Mouse (Mus musculus) kidney, adult 18-20 months (tissue): ENCODE results near the gene Crb1.
A peak's percentile ranks its signal among the peaks of the same experiment; 100 is the strongest.
"Not testable (repeated sequence)": the region's sequence is repeated elsewhere in the genome, so short reads cannot be mapped to it uniquely, and the experiment has no call there.

ENCODE experiments used
- DNase-seq: peaks from one replicate; pipeline ENCODE4 v3.0.0; 2021

Gene Crb1

DNA sequence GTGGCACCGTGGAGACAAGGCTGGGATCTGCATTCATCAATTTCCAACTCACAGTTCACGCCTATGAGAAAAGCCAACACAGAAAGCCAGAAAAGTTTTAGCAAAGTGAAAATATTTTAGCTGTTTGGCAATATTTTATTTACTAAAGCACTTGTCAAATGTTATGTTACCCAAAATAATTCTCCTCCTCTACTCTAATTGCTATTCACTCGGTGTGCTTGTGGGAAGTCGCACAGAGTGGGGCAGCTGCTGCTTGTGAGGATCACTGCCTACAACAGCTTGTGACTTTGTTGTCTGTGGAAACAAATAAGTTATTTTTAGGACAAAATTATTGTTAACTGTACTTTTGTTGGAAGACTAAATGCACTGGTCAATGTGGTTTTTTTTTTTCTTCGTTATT, 48.6 kb downstream of the Crb1 start:
- no peak for DNase-seq

DNA sequence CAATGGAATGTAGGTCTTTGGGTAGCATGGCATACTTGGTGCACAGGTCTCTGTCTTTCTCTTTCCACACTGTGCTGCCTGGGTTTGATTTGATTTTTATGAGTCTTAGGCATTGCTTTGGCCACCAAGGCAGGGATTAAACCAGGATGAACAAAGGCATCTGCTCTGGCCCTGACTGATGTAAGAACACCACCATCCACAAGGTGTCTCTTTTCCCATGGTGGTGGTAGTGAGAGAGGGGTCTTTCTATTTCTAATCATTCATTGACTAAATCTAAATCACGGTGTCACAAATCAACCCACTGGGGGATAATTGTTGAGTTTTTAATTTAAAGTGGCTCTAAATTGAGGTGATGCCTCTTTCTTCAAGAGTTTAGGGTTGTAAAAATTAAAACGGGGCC, 51.5 kb downstream of the Crb1 start:
- no peak for DNase-seq

DNA sequence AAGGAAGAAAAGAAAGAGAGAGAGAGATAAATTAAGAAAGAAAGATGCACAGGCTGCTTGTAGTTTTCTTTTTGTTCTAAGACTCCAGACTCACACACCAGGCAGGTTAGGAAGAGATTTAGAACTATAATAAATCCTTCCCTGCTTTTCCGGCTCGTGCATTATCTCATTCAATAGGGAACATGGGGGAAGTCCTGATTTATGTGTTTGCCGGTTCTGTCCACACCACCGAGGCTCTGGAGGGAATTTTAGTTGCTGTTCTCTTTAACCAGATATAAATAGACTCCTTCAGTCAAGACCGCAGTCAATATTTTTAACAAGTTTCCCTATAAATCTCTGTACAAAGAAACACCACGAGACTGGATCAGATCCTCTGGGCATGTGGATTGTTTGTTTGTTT, 57.1 kb downstream of the Crb1 start:
- DNase-seq, result no peak

DNA sequence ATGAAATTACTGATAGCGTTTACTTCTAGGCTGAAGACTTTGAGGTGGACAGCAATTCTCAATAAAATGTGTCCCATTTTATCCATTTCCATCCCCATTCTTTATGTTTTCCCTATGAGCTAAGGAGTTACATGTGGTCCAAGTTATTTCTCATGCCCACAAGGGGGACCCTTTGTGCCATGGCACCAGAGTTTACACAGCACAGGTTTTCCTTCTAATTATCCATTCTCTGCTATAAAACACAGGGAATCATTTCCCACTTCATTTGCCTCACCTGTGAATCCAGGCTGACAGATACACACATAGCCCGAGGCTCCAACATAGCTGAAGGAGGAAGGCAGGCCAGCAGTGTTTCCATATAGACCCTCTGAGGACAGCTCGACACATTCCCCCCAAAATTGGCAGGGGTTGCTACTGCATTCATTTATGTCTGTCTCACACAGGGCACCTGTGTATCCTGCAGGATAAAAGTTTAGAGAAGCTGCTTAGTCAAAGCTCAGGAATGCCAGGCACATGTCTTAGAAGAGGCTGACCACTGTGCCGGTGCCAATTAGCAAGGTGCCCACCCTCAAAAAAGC, 62.5 kb downstream of the Crb1 start:
- peak; percentile 11 for DNase-seq

DNA sequence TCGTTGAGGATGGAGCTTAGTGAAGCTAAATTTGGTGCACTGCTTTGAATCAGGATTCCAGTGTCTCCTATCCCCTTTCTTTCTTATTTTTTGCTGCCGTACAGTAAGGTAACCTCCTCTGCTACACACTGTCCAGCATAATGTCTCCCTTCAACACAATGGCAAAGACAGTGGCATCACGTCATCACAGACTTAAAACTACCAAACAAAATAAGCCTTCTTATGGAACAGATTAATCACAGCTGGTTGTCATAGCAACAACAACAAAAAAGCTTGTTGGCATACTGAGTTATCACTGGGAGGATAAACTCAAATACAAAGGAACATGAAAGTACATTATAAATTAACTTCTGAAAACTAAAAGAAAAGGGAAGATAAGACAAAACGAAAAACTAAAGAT, 68.0 kb downstream of the Crb1 start:
- DNase-seq, result no peak

DNA sequence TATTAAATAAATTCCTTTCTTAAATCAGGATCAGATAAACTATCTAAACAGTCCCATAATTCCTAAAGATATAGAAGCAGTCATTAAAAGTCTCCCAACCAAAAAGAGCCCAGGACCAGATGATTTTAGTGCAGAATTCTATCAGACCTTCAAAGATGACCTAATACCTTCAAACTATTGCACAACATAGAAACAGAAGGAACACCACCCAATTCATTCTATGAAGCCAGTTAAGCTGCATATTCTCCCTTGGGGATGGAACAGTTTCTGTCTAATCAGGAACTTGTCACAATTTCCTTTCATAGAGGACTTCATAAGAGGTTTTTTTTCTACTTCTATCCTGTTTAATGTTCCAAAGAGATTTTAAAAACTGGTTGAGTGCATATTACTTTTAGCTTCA, 74.4 kb downstream of the Crb1 start:
- DNase-seq, result not testable (repeated sequence)

DNA sequence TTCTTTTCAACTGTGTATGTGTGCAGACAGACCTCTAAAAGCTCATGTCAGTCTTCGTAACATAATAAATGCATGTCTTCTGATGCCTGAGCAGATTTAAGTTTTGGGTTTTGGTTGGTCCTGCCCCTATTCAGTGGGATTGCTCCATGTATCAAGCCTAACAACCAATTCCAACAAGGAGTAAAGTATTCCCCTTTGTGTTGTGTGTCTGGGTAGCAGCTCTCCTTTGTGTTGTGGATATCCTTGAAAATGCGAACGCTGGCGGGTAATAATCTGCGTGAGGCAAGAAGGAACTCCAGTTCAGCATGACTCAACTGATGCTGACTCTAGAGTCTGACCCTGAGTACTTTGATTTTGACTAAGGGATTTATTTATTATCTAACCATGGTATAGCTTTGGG, 75.1 kb downstream of the Crb1 start:
- no peak for DNase-seq

DNA sequence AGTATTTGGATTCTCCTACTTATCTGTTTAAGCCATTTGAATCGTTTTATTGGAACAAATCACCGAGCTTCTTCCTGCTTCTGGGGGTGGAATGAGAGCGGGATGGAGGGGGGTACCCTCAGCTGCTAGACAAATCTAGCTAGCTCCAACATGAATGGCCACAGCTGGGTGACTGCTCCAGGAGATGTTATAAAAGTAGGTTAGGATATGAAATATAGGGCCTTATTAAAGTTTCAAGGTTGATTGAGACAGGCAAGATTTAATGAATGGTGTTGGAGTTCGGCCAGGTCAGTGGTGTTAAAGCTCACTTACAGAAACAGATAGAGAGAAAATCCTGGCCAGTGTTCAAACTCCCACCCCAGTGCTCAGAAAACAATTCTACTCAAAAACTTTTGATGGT, 84.9 kb downstream of the Crb1 start:
- no peak for DNase-seq

DNA sequence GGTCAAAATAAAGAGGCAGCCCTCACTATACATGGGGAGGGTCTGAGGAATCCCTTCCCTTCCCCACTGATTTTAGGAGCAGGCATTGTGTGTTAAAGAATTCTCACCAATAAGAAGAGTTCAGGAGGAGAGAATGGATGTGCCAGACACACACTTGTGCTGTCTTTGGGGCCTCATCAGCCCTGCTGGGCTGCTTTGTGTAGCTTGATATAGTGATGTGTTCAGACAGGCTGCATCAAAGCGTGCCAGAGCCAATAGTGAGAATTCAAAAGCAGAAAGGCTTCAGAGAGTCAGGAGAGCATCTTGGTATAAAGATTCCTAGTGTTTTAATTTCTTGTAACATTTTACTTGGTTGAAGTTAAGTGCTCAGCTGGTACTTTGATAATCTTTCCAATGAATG, 85.3 kb downstream of the Crb1 start:
- DNase-seq, result no peak

DNA sequence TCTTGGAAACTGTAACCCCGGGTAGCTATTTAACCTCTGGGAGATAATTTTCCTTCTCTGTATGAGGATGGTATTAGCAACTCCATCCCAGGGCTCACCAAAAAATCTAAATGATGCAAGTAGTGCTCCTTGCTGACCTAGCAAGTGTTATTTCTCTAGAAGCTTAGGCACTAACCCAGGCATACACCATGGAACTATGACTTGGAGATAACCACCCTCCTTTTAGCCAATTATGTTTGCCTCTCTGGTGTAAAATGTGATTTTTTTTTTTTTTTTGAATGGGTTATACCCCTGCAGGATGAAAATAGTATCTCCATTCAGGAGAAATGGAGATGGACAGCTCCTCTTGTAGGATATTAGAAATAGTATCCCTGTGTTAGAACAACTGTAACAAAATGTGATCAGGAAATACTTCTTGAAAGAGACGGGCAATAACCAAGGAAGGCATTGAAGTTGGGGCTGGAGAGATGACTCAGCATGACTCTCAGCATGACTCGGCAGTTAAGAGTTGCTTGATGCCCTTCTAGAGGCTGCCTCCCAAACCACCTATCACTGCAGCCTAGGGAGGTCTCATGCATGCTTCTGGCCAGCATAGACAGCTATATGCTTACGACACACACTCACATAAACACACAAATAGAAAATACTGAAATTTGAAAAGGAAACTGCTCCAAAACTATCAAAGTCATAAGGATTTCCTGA, 100.1 kb downstream of the Crb1 start:
- no peak for DNase-seq

DNA sequence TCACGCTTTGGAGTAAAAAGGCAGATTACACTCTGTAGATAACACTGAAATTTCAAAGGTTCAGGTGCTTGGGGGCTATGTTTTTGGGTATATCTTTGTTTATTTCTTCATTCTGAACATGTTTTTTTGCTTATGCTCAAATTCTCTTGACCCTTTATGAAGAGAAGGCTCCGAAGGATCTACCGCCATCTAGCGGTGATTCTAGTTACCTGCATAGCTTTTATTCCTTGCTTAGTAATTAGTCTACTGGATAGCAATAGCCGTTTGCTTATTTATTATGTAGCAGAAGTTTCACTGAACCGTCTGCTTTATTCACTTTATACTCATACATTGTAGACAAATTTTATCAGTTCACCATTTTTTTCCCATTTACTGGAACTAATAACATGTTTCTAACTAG, 109.1 kb downstream of the Crb1 start:
- no peak for DNase-seq

DNA sequence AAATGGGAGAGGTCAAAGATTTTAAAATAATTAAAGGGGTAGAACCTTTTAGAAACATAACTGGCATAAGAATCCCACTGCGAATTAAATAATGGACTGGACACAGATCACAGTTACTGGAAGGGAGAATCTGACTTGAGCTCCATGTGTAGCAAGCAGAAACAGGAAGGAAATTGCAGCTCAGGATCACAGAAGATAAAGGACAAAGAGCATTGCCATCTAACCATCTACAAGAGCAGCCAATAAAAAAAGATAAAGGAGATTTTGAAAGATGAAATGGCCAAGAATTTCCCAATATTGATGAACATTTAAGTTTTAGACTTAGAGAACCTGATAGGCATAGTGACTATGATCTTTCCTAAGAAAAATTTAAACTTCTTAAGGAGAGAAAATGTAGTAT, 112.7 kb downstream of the Crb1 start:
- no peak for DNase-seq

DNA sequence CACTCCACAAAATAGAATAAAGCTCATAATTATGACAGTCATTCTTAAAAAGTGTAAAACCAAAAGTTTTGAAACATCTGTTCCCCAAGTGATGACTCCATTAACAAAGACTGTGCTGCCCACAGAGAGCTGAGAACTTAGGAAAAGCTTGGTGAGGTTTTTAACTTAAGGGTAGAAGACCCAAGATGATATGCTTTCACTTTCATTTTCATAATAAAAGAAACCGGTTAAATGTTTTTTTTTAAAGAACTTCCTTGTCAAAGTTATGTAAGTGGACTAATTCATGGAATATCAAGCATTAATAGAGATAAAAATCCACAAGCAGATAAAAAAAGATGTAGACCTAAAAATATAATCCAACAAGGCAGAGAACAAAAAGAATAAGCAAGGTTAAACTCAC, 113.7 kb downstream of the Crb1 start:
- no peak for DNase-seq

DNA sequence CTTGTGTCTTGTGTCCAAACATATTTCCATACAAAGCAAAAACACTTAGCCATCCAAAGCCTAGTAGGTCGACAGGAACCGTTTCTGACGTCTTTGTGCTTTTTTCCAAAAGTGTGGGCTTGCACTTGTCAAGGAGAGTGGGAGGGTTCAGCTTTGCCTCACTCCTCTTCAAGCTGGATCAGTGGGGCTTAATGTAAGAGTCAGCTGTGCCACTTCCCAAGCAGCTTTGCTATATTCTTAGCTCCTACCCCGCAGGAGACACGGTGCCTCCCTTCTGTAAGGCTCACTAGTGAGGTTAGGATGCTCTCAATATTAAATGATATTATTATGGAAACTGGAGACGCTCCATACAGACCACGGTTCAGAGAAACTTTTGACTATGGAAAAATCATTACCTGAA, 121.3 kb downstream of the Crb1 start:
- DNase-seq, result no peak

DNA sequence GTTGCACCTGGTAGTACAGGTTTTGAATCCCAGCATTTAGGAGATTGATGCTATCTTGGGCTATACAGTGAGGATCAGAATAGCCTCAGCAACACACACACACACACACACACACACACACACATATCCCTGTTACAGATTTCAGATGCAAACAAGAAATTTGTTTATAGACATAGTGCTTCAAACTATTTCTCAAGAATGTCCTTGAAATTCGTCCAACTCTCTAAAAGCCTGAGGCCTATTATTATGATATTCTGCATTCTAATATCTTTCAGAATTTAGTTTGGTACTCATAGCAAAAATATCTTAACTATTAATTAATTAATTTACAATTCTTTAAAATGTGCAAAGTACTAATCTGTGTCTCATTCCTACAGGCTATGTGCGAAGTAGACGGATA, 124.9 kb downstream of the Crb1 start:
- DNase-seq, result no peak

DNA sequence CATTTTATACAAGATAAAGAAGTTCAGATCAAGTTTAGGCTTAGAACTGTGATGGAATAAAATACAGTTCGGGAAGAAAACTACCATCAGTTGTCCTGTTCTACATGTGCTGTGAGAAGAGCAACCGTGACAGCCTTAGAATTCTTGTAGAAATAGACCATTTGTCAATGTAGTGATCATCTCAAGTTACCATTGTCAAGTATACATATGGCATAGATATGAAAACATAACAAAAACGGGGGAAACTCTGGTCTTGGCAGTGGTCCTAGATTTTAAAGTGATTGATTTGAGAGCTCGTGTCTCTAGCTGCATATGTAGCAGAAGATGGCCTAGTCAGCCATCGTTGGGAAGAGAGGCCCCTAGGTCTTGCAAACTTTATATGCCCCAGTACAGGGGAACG, 127.7 kb downstream of the Crb1 start:
- DNase-seq, result no peak

DNA sequence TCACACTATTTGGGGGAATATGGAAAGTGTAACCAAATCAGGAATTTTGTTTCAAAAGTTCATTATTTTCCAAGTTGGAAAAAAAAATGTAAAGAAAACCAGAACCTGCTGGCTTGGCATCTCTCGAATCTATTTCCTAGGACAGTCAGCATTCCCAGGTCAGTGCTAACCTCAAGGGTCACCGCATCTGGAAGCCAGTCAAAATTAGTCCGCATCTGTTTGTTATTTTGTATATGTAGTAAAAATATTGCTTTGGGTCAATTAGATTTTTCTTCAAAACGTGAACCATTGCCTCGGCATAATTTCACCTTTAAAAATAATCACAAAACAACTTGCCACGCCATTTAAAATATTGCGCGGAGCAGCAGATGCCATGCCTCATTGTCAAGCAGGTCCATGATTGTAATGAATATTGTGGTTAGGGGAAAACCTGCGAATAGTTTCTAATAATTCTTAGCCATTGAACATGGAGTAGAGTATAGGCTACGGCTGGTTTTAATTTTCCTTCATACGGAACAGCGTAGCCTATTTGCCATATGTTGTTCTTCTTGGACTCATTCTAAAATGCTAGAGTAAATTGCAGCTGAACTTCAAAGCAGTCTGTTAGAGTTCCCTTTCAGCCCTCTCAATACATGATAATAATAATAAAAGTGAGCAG, 130.0 kb downstream of the Crb1 start:
- DNase-seq, result no peak

DNA sequence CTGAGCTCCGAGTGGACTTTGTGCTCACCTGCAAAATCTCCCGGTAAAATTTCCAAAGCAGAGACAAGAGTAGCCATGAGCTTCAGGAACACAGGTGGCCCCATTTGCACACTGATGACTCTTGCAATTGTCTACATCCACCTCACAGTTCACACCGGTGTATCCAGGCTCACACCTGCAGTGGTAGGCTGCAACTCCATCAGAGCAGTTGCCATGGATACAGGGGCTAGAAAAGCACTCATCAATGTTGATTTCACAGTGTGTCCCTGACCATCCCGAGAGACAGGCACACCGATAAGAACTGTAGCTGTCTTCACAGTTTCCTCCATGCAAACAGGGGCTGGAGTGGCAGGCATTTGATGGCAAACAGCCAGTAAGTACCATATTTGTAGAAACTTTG, 140.1 kb downstream of the Crb1 start:
- no peak for DNase-seq

DNA sequence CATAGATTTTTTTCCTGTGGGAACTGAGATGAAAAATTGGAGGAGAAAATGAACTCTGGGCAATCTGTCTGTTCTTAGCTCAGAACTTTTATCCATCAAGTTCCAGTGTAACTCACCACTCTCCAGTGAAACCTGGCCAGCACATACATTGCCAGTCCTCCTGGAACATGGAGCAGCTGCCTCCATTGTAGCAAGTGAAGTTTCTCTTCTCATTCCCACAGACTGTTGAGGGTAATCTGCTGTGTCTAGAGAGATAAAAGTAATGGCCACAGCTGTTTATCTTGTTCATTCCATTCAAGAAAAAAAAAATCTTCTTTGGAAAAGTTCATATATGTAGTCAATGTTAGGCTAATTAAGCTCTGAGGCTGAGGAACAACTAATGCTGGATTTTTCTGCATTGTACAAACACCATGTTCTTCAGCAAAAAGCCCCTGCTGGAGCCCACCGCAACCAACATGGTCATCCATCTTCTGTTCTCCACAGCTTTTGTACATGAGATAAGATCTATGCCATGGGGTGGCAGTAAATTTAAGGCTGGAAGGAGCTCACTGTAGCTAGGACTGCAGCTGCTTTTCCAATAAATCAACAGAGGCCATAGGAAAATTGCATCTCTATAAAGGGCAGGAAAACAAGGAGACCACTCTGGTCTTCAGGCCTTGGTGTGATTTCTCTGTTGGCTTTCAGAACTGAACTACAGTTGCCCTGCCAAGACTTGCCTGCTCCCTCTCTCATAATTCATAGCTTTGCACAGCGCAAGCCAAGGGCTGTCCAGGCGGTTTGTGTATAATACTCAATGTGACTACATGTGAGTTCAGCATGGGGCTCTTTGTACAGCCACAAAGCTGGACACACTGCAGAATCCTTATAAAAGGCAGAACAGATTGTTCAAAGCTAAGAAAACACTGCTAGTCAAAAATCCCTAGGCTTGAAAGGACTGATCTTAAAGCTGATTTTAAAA, 142.0 kb downstream of the Crb1 start:
- no peak for DNase-seq

DNA sequence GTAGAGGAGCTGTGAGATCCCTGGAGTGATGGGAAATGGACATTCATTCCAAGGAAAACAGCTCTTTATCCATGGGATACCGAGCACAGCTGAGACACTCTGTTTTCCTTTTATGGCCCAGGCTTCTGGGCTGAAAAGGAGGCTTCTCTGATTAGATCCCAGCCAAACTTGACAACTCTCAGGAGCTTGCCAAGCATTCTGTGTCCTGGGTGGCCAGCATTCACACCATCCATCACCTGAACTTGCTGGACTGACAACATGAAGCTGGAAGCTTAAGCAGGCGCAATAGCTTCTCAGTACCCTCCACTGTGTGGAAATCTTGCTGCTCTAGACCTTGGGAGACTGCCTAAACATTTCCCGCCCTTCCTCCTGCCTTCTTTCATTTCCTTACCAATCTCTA, 144.3 kb downstream of the Crb1 start:
- DNase-seq, result no peak

DNA sequence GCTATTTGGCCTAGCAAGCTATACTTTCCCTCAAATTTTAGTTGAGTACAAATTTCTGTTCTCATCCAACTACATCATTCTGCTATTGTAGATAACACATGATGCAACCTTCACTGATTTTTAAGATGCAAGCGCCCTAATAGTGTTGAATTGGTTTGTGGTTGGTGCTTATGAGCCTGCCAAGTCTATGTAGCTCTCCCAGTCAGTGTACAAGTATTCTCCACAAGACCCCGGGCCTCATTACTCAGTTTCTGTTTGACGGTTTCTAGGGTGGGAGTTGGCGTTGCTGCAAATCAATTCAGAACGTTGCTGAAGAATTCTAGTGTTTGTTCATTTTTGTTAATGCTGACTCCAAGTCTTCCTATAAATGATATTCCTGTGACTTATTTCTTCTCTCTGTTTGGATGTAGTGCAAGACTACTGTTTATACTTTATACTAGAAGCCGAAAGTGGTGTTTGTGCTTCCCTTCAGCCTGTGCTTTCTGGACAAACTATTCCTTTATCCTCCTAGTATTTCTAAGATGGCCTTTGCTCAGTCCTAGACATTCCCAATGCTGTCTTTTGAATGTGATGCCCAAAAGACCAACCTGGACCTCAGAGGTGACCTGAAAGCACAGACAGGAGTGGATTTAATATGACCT, 152.5 kb downstream of the Crb1 start:
- no peak for DNase-seq

DNA sequence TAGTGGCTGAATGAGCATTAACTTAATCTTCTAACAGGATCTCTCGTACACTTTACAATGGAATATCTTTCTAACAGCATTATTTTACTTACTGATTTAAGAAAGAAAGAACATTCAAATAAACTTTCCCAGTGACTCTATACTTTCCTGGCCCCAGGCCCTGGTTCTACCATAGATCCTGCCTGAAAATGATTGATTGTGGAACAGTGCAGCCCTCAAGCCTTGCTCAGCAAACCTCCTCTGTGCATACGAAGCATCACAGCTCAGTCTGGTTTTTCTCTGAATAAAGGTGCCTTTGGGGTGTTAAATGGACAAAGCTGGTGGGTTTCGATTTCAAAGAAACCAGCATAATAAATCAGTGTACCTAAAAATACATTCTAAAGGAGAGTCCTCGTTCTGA, 153.1 kb downstream of the Crb1 start:
- DNase-seq, result no peak

DNA sequence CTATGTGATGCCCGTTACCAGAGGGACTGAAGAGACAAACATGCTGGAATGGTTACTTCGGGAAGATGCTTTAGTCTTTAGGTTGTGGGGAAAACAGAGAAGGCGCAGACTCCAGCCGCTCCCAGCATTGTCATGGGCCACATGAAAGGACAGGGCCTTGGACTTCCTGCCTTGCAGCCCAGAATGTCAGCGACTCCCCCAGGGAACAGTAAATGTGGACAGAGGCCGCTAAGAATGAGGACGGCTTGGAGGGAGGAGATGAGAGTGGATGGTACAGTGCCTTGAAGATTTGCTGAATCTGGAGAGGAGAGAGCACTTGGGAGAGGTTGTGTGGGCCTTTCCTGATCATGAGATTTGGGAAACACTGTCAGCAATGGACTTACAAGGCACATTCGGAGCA, 161.6 kb downstream of the Crb1 start:
- DNase-seq, result no peak
